ENCODE assay signal across 8 mouse cellular contexts in genomic region chr6:34876835-34877156, GRCm38 (mm10). TPM values are rescaled to one million over a fixed set of nuclear protein-coding genes. Genes with fewer than 3 reads are reported as not detected.
DNase-seq lines count a peak whose midpoint lies in the region; ATAC-seq lines count a peak whose summit lies in the region.

No protein-coding gene starts in this region.

- peak overlapping the region; percentile 69 for H3K4me2 ChIP-seq in neural tube, embryonic 11.5 days (ENCODE audit: low read depth)
- peak overlapping the region; percentile 67 for H3K4me2 ChIP-seq in forebrain, embryonic 12.5 days
- peak overlapping the region; percentile 71 for H3K4me2 ChIP-seq in stomach, embryonic 16.5 days (ENCODE audit: low read depth, low read length)

- H3K36me3 ChIP-seq in neural tube, embryonic 11.5 days (ENCODE audit: control insufficient read depth, insufficient read depth, low read length), result no peaks in the 10 kb centered on the region
- peaks cover 12% of the 10 kb centered on the region for H3K36me3 ChIP-seq in forebrain, embryonic 12.5 days (replicated peaks)
- H3K36me3 ChIP-seq in stomach, embryonic 16.5 days (ENCODE audit: control insufficient read depth, insufficient read depth, low read length), result no peaks in the 10 kb centered on the region

- H3K9me3 ChIP-seq in neural tube, embryonic 11.5 days (ENCODE audit: control insufficient read depth, low read length), result no peaks in the 10 kb centered on the region
- no peaks in the 10 kb centered on the region for H3K9me3 ChIP-seq in forebrain, embryonic 12.5 days
- no peaks in the 10 kb centered on the region for H3K9me3 ChIP-seq in stomach, embryonic 16.5 days (replicated peaks; ENCODE audit: control insufficient read depth, low read length)

- H3K27ac ChIP-seq in neural tube, embryonic 11.5 days (ENCODE audit: low read depth, low read length), result no peak overlapping the region
- no peak overlapping the region for H3K27ac ChIP-seq in forebrain, embryonic 12.5 days
- H3K27ac ChIP-seq in stomach, embryonic 16.5 days (ENCODE audit: low read length), result peak overlapping the region; percentile 95

- peak; percentile 8 for DNase-seq in neural tube, embryonic 11.5 days (ENCODE audit: low spot score)
- DNase-seq in neural tube, embryonic 10.5 days (ENCODE audit: extremely low spot score, low spot score), result no peak
- peak; percentile 75 for DNase-seq in liver
- no peak for DNase-seq in frontal cortex, adult 2 months (ENCODE audit: extremely low spot score in 1 of 2, low spot score in 1 of 2)
- no peak for DNase-seq in adrenal gland, postnatal 36 days
- no peak for DNase-seq in gastrocnemius, adult 18-20 months (ENCODE audit: low spot score)

- no peaks in the 10 kb centered on the region for H3K27me3 ChIP-seq in neural tube, embryonic 11.5 days (ENCODE audit: control insufficient read depth, insufficient read depth, low read length)
- no peaks in the 10 kb centered on the region for H3K27me3 ChIP-seq in forebrain, embryonic 12.5 days
- H3K27me3 ChIP-seq in stomach, embryonic 16.5 days (ENCODE audit: control insufficient read depth, insufficient read depth, low read length), result no peaks in the 10 kb centered on the region

- H3K4me3 ChIP-seq in neural tube, embryonic 11.5 days (ENCODE audit: low read depth, low read length), result peak overlapping the region; percentile 61; the same call in 1 of the 2 replicates
- H3K4me3 ChIP-seq in forebrain, embryonic 12.5 days (replicated peaks), result peak overlapping the region; percentile 70
- peak overlapping the region; percentile 77 for H3K4me3 ChIP-seq in stomach, embryonic 16.5 days (replicated peaks; ENCODE audit: low read length)

- peak overlapping the region; percentile 87 for H3K9ac ChIP-seq in neural tube, embryonic 11.5 days (ENCODE audit: low read length)
- H3K9ac ChIP-seq in forebrain, embryonic 12.5 days, result peak overlapping the region; percentile 84
- H3K9ac ChIP-seq in stomach, embryonic 16.5 days (ENCODE audit: low read length), result peak overlapping the region; percentile 92

- 38% methylated on average over 2 of the region's 2 CpGs for WGBS in neural tube, embryonic 11.5 days
- WGBS in forebrain, embryonic 12.5 days, result 58% methylated on average over 2 of the region's 2 CpGs
- WGBS in stomach, embryonic 16.5 days, result 37% methylated on average over 2 of the region's 2 CpGs

- ATAC-seq in neural tube, embryonic 11.5 days (ENCODE audit: insufficient read depth, low FRiP score, low TSS enrichment), result no peak
- no peak for ATAC-seq in forebrain, embryonic 12.5 days (ENCODE audit: low FRiP score)
- no peak for ATAC-seq in stomach, embryonic 16.5 days (ENCODE audit: insufficient read depth, low FRiP score)

- H3K4me1 ChIP-seq in neural tube, embryonic 11.5 days (ENCODE audit: control insufficient read depth, insufficient read depth, low read length), result no peaks in the 10 kb centered on the region
- peaks cover 20% of the 10 kb centered on the region for H3K4me1 ChIP-seq in forebrain, embryonic 12.5 days
- H3K4me1 ChIP-seq in stomach, embryonic 16.5 days (ENCODE audit: control insufficient read depth, insufficient read depth, low read length), result peaks cover 35% of the 10 kb centered on the region

RNA-seq across cellular contexts. Expression of gene Cyren, which starts 1.1 kb away (rescaled TPM):
- polyA plus RNA-seq in neural tube, embryonic 11.5 days (2014; fragmentation: Nextera tagmentation; extraction: Ambion mirVana), result 11.0 and 13.3 TPM in 2 replicates
- 16.4 and 16.8 TPM in 2 replicates for polyA plus RNA-seq in forebrain, embryonic 12.5 days (2016; fragmentation: Nextera tagmentation; extraction: Ambion mirVana)
- polyA plus RNA-seq in stomach, embryonic 16.5 days (2015; fragmentation: Nextera tagmentation; extraction: Ambion mirVana), result 10.9 and 11.9 TPM in 2 replicates
- 5.8 and 6.5 TPM in 2 replicates for polyA plus RNA-seq in frontal cortex, adult 2 months (2012; rRNA removed)
- 1 to 10 TPM; 5.3 to 9.6 TPM for total RNA-seq in adrenal gland, postnatal 36 days (2021)
- total RNA-seq in gastrocnemius, adult 18-20 months (2021), result 1 to 10 TPM; 2.8 to 3.7 TPM

RNA-seq across cellular contexts. Expression of gene Tmem140, which starts 13.8 kb away (rescaled TPM):
- polyA plus RNA-seq in neural tube, embryonic 11.5 days (2014; fragmentation: Nextera tagmentation; extraction: Ambion mirVana), result 0.51 and 1.3 TPM in 2 replicates
- 1.5 and 1.8 TPM in 2 replicates for polyA plus RNA-seq in forebrain, embryonic 12.5 days (2016; fragmentation: Nextera tagmentation; extraction: Ambion mirVana)
- polyA plus RNA-seq in stomach, embryonic 16.5 days (2015; fragmentation: Nextera tagmentation; extraction: Ambion mirVana), result 2.3 and 2.8 TPM in 2 replicates
- 1.9 and 2.1 TPM in 2 replicates for polyA plus RNA-seq in frontal cortex, adult 2 months (2012; rRNA removed)
- total RNA-seq in adrenal gland, postnatal 36 days (2021), result 10 to 100 TPM; 30.6 to 32.5 TPM
- 10 to 100 TPM; 30.5 to 42.8 TPM for total RNA-seq in gastrocnemius, adult 18-20 months (2021)

RNA-seq across cellular contexts. Expression of gene Wdr91, which starts 33.9 kb away (rescaled TPM):
- 11.0 and 12.0 TPM in 2 replicates for polyA plus RNA-seq in neural tube, embryonic 11.5 days (2014; fragmentation: Nextera tagmentation; extraction: Ambion mirVana)
- 11.0 and 12.3 TPM in 2 replicates for polyA plus RNA-seq in forebrain, embryonic 12.5 days (2016; fragmentation: Nextera tagmentation; extraction: Ambion mirVana)
- 8.8 and 9.6 TPM in 2 replicates for polyA plus RNA-seq in stomach, embryonic 16.5 days (2015; fragmentation: Nextera tagmentation; extraction: Ambion mirVana)
- 22.8 and 26.7 TPM in 2 replicates for polyA plus RNA-seq in frontal cortex, adult 2 months (2012; rRNA removed)
- 10 to 100 TPM; 13.9 to 14.9 TPM for total RNA-seq in adrenal gland, postnatal 36 days (2021)
- 1 to 10 TPM; 4.7 to 6.4 TPM for total RNA-seq in gastrocnemius, adult 18-20 months (2021)

RNA-seq across cellular contexts. Expression of gene Stra8, which starts 43.2 kb away (rescaled TPM):
- polyA plus RNA-seq in neural tube, embryonic 11.5 days (2014; fragmentation: Nextera tagmentation; extraction: Ambion mirVana), result 0.20 TPM in 1 of 2 replicates, not detected in the other
- polyA plus RNA-seq in forebrain, embryonic 12.5 days (2016; fragmentation: Nextera tagmentation; extraction: Ambion mirVana), result not detected in 2 replicates
- not detected in 2 replicates for polyA plus RNA-seq in stomach, embryonic 16.5 days (2015; fragmentation: Nextera tagmentation; extraction: Ambion mirVana)
- not detected in 2 replicates for polyA plus RNA-seq in frontal cortex, adult 2 months (2012; rRNA removed)
- not detected for total RNA-seq in adrenal gland, postnatal 36 days (2021)
- total RNA-seq in gastrocnemius, adult 18-20 months (2021), result not detected

Comparison
In these comparisons a context has a peak if more than half of its experiments do, and no peak if none do; other contexts are left out.
1. DNase-seq: peak in neural tube, embryonic 11.5 days (single experiment) and liver (single experiment); none in neural tube, embryonic 10.5 days (single experiment), frontal cortex, adult 2 months (0 of 2), adrenal gland, postnatal 36 days (0 of 2) and gastrocnemius, adult 18-20 months (single experiment).
2. Peak in every context shown above with its lines, with median percentiles within 50 percentile points of each other: H3K4me2 ChIP-seq, H3K4me3 ChIP-seq and H3K9ac ChIP-seq.